Mouse (Mus musculus): ENCODE data around the gene Adk. TPM values are rescaled to one million over a fixed set of nuclear protein-coding genes. Genes with fewer than 3 reads are reported as not detected.

Adk gene
- polyA plus RNA-seq, 1 experiment from 2014 or later: 131 TPM

- 67% methylated on average over 2 of the region's 2 CpGs for WGBS
- no peaks in the 10 kb centered on the region for H3K27me3 ChIP-seq (replicated peaks; ENCODE audit: control insufficient read depth, insufficient read depth, low read length)
- ATAC-seq (ENCODE audit: low read depth) (no peak), DNase-seq (ENCODE audit: low spot score) (no peak)
- no peaks in the 10 kb centered on the region for H3K9me3 ChIP-seq (ENCODE audit: control insufficient read depth, low read length)
- H3K36me3 ChIP-seq (ENCODE audit: control insufficient read depth, insufficient read depth, low read length): no peaks in the 10 kb centered on the region
- H3K9ac ChIP-seq (ENCODE audit: low read depth, low read length): no peak overlapping the region
- no peak overlapping the region for H3K27ac ChIP-seq (replicated peaks; ENCODE audit: low read depth, low read length)
- H3K4me3 ChIP-seq (ENCODE audit: low read depth, low read length): no peak overlapping the region
- H3K4me2 ChIP-seq (ENCODE audit: low read depth, low read length): no peak overlapping the region
- H3K4me1 ChIP-seq (ENCODE audit: control insufficient read depth, insufficient read depth, low read length): peaks cover 13% of the 10 kb centered on the region; the same call in 1 of the 2 replicates
These were observed 48.5 kb downstream of the Adk start for GRCm38 (mm10) chr14:21100876-21101275.

- H3K27ac ChIP-seq (replicated peaks; ENCODE audit: low read depth, low read length): no peak overlapping the region
- 53% methylated on average over 7 of the region's 7 CpGs for WGBS
These were observed 49.2 kb downstream of the Adk start for GRCm38 (mm10) chr14:21101562-21101961.

GRCm38 (mm10) chr14:21102666-21103203, 50.4 kb downstream of the Adk start:
- H3K9me3 ChIP-seq (ENCODE audit: control insufficient read depth, low read length): no peaks in the 10 kb centered on the region
- ATAC-seq (ENCODE audit: low read depth) (no peak), DNase-seq (ENCODE audit: low spot score) (no peak)
- H3K9ac ChIP-seq (ENCODE audit: low read depth, low read length): no peak overlapping the region
- no peaks in the 10 kb centered on the region for H3K27me3 ChIP-seq (replicated peaks; ENCODE audit: control insufficient read depth, insufficient read depth, low read length)
- H3K4me3 ChIP-seq (ENCODE audit: low read depth, low read length): no peak overlapping the region
- H3K36me3 ChIP-seq (ENCODE audit: control insufficient read depth, insufficient read depth, low read length): no peaks in the 10 kb centered on the region
- peaks cover 13% of the 10 kb centered on the region; the same call in 1 of the 2 replicates for H3K4me1 ChIP-seq (ENCODE audit: control insufficient read depth, insufficient read depth, low read length)
- no peak overlapping the region for H3K4me2 ChIP-seq (ENCODE audit: low read depth, low read length)
- 93% methylated on average over 4 of the region's 4 CpGs for WGBS
- H3K27ac ChIP-seq (replicated peaks; ENCODE audit: low read depth, low read length): no peak overlapping the region

More at GRCm38 (mm10) chr14:21101562-21101961, 49.2 kb downstream of the Adk start:
- no peak overlapping the region for H3K4me2 ChIP-seq (ENCODE audit: low read depth, low read length)
- ATAC-seq (ENCODE audit: low read depth) (no peak), DNase-seq (ENCODE audit: low spot score) (no peak)
- no peaks in the 10 kb centered on the region for H3K27me3 ChIP-seq (replicated peaks; ENCODE audit: control insufficient read depth, insufficient read depth, low read length)
- no peaks in the 10 kb centered on the region for H3K36me3 ChIP-seq (ENCODE audit: control insufficient read depth, insufficient read depth, low read length)
- H3K4me1 ChIP-seq (ENCODE audit: control insufficient read depth, insufficient read depth, low read length): peaks cover 13% of the 10 kb centered on the region; the same call in 1 of the 2 replicates
- no peaks in the 10 kb centered on the region for H3K9me3 ChIP-seq (ENCODE audit: control insufficient read depth, low read length)
- H3K4me3 ChIP-seq (ENCODE audit: low read depth, low read length): no peak overlapping the region
- no peak overlapping the region for H3K9ac ChIP-seq (ENCODE audit: low read depth, low read length)

GRCm38 (mm10) chr14:21105049-21105448, 52.7 kb downstream of the Adk start:
- ATAC-seq (ENCODE audit: low read depth): no peak
- no peaks in the 10 kb centered on the region for H3K36me3 ChIP-seq (ENCODE audit: control insufficient read depth, insufficient read depth, low read length)

GRCm38 (mm10) chr14:21106582-21106981, 54.2 kb downstream of the Adk start:
- no peaks in the 10 kb centered on the region for H3K4me1 ChIP-seq (ENCODE audit: control insufficient read depth, insufficient read depth, low read length)
- no peaks in the 10 kb centered on the region for H3K9me3 ChIP-seq (ENCODE audit: control insufficient read depth, low read length)
- ATAC-seq (ENCODE audit: low read depth): no peak
- H3K9ac ChIP-seq (ENCODE audit: low read depth, low read length): no peak overlapping the region
- no peak overlapping the region for H3K4me3 ChIP-seq (ENCODE audit: low read depth, low read length)
- WGBS: 89% methylated on average over 8 of the region's 8 CpGs
- H3K27ac ChIP-seq (replicated peaks; ENCODE audit: low read depth, low read length): no peak overlapping the region
- no peak for DNase-seq (ENCODE audit: low spot score)
- no peak overlapping the region for H3K4me2 ChIP-seq (ENCODE audit: low read depth, low read length)
- no peaks in the 10 kb centered on the region for H3K36me3 ChIP-seq (ENCODE audit: control insufficient read depth, insufficient read depth, low read length)
- H3K27me3 ChIP-seq (replicated peaks; ENCODE audit: control insufficient read depth, insufficient read depth, low read length): no peaks in the 10 kb centered on the region

More at GRCm38 (mm10) chr14:21105049-21105448, 52.7 kb downstream of the Adk start:
- no peak overlapping the region for H3K4me2 ChIP-seq (ENCODE audit: low read depth, low read length)
- no peaks in the 10 kb centered on the region for H3K9me3 ChIP-seq (ENCODE audit: control insufficient read depth, low read length)
- peaks cover 3% of the 10 kb centered on the region; the same call in 1 of the 2 replicates for H3K4me1 ChIP-seq (ENCODE audit: control insufficient read depth, insufficient read depth, low read length)
- no peak overlapping the region for H3K9ac ChIP-seq (ENCODE audit: low read depth, low read length)
- no peaks in the 10 kb centered on the region for H3K27me3 ChIP-seq (replicated peaks; ENCODE audit: control insufficient read depth, insufficient read depth, low read length)
- no peak overlapping the region for H3K4me3 ChIP-seq (ENCODE audit: low read depth, low read length)
- H3K27ac ChIP-seq (replicated peaks; ENCODE audit: low read depth, low read length): no peak overlapping the region
- no peak for DNase-seq (ENCODE audit: low spot score)

GRCm38 (mm10) chr14:21107551-21107950, 55.2 kb downstream of the Adk start:
- Histone ChIP-seq H3K9ac (ENCODE audit: low read depth, low read length) (no peak overlapping the region), H3K4me2 (ENCODE audit: low read depth, low read length) (no peak overlapping the region), H3K27ac (replicated peaks; ENCODE audit: low read depth, low read length) (no peak overlapping the region), H3K9me3 (ENCODE audit: control insufficient read depth, low read length) (no peaks in the 10 kb centered on the region), H3K27me3 (replicated peaks; ENCODE audit: control insufficient read depth, insufficient read depth, low read length) (no peaks in the 10 kb centered on the region), H3K4me3 (ENCODE audit: low read depth, low read length) (no peak overlapping the region), H3K4me1 (ENCODE audit: control insufficient read depth, insufficient read depth, low read length) (no peaks in the 10 kb centered on the region), H3K36me3 (ENCODE audit: control insufficient read depth, insufficient read depth, low read length) (no peaks in the 10 kb centered on the region)
- 82% methylated on average over 3 of the region's 3 CpGs for WGBS
- ATAC-seq (ENCODE audit: low read depth) (no peak), DNase-seq (ENCODE audit: low spot score) (no peak)

- Histone ChIP-seq H3K4me3 (ENCODE audit: low read depth, low read length) (no peak overlapping the region), H3K36me3 (ENCODE audit: control insufficient read depth, insufficient read depth, low read length) (no peaks in the 10 kb centered on the region), H3K9ac (ENCODE audit: low read depth, low read length) (no peak overlapping the region), H3K27ac (replicated peaks; ENCODE audit: low read depth, low read length) (no peak overlapping the region), H3K27me3 (replicated peaks; ENCODE audit: control insufficient read depth, insufficient read depth, low read length) (no peaks in the 10 kb centered on the region), H3K9me3 (ENCODE audit: control insufficient read depth, low read length) (no peaks in the 10 kb centered on the region), H3K4me1 (ENCODE audit: control insufficient read depth, insufficient read depth, low read length) (no peaks in the 10 kb centered on the region), H3K4me2 (ENCODE audit: low read depth, low read length) (no peak overlapping the region)
- ATAC-seq (ENCODE audit: low read depth) (no peak), DNase-seq (ENCODE audit: low spot score) (no peak)
- 73% methylated on average over 4 of the region's 4 CpGs for WGBS
These were observed 58.1 kb downstream of the Adk start for GRCm38 (mm10) chr14:21110492-21110891.

GRCm38 (mm10) chr14:21111500-21111899, 59.1 kb downstream of the Adk start:
- no peaks in the 10 kb centered on the region for H3K36me3 ChIP-seq (ENCODE audit: control insufficient read depth, insufficient read depth, low read length)
- ATAC-seq (ENCODE audit: low read depth) (no peak), DNase-seq (ENCODE audit: low spot score) (no peak)
- H3K9me3 ChIP-seq (ENCODE audit: control insufficient read depth, low read length): no peaks in the 10 kb centered on the region
- no peak overlapping the region for H3K4me2 ChIP-seq (ENCODE audit: low read depth, low read length)
- H3K27ac ChIP-seq (replicated peaks; ENCODE audit: low read depth, low read length): no peak overlapping the region
- WGBS: 77% methylated on average over 1 of the region's 1 CpGs
- H3K4me3 ChIP-seq (ENCODE audit: low read depth, low read length): no peak overlapping the region
- no peaks in the 10 kb centered on the region for H3K27me3 ChIP-seq (replicated peaks; ENCODE audit: control insufficient read depth, insufficient read depth, low read length)
- H3K4me1 ChIP-seq (ENCODE audit: control insufficient read depth, insufficient read depth, low read length): no peaks in the 10 kb centered on the region
- H3K9ac ChIP-seq (ENCODE audit: low read depth, low read length): no peak overlapping the region

GRCm38 (mm10) chr14:21112174-21112573, 59.8 kb downstream of the Adk start:
- no peak for DNase-seq (ENCODE audit: low spot score)
- Histone ChIP-seq H3K36me3 (ENCODE audit: control insufficient read depth, insufficient read depth, low read length) (no peaks in the 10 kb centered on the region), H3K27ac (replicated peaks; ENCODE audit: low read depth, low read length) (no peak overlapping the region), H3K4me1 (ENCODE audit: control insufficient read depth, insufficient read depth, low read length) (no peaks in the 10 kb centered on the region), H3K9ac (ENCODE audit: low read depth, low read length) (no peak overlapping the region), H3K4me3 (ENCODE audit: low read depth, low read length) (no peak overlapping the region), H3K9me3 (ENCODE audit: control insufficient read depth, low read length) (no peaks in the 10 kb centered on the region), H3K4me2 (ENCODE audit: low read depth, low read length) (no peak overlapping the region), H3K27me3 (replicated peaks; ENCODE audit: control insufficient read depth, insufficient read depth, low read length) (no peaks in the 10 kb centered on the region)
- no peak for ATAC-seq (ENCODE audit: low read depth)
- 81% methylated on average over 5 of the region's 5 CpGs for WGBS

All from embryonic facial prominence, embryonic 14.5 days (tissue).